Mouse (Mus musculus) urinary bladder, adult 2 months (tissue): ENCODE results near the gene Cbr2. TPM values are rescaled to one million over a fixed set of nuclear protein-coding genes. Genes with fewer than 3 reads are reported as not detected.

Experiments
- polyA plus RNA-seq: library from polyadenylated mRNA; depleted of rRNA; stranded (reverse); fragments of >200 nt; gene quantifications from 2 replicates; pipeline ENCODE4 v1.2.3, GENCODE M21; 2012; rRNA removed

Cbr2 gene
- polyA plus RNA-seq, 1 experiment, result 349 TPM

Other genes with a start within 250 kb of the Cbr2 start
- gene Mrpl12, start 247.5 kb downstream of the Cbr2 start, polyA plus RNA-seq, result 62.4 and 72.4 TPM in 2 replicates
- 98.9 and 115 TPM in 2 replicates for gene Slc25a10, start 240.3 kb downstream of the Cbr2 start, polyA plus RNA-seq
- 1.8 and 2.4 TPM in 2 replicates for gene Gcgr, start 201.4 kb downstream of the Cbr2 start, polyA plus RNA-seq
- gene Mcrip1, start 182.4 kb downstream of the Cbr2 start, polyA plus RNA-seq, result 112 and 117 TPM in 2 replicates
- not detected in 2 replicates for gene Ppp1r27, start 181.0 kb downstream of the Cbr2 start, polyA plus RNA-seq
- gene P4hb, start 158.9 kb downstream of the Cbr2 start, polyA plus RNA-seq, result 272 and 354 TPM in 2 replicates
- gene Arhgdia, start 150.5 kb downstream of the Cbr2 start, polyA plus RNA-seq, result 399 and 409 TPM in 2 replicates
- 56.2 and 57.6 TPM in 2 replicates for gene Alyref, start 133.7 kb downstream of the Cbr2 start, polyA plus RNA-seq
- 112 and 116 TPM in 2 replicates for gene Anapc11, start 133.7 kb downstream of the Cbr2 start, polyA plus RNA-seq
- 0.40 and 0.62 TPM in 2 replicates for gene Npb, start 123.6 kb downstream of the Cbr2 start, polyA plus RNA-seq
- 87.2 and 120 TPM in 2 replicates for gene Pcyt2, start 114.2 kb downstream of the Cbr2 start, polyA plus RNA-seq
- gene Sirt7, start 106.9 kb downstream of the Cbr2 start, polyA plus RNA-seq, result 78.6 and 107 TPM in 2 replicates
- 50.1 and 62.5 TPM in 2 replicates for gene Mafg, start 98.5 kb downstream of the Cbr2 start, polyA plus RNA-seq
- 15.5 and 18.5 TPM in 2 replicates for gene Pycr1, start 88.3 kb downstream of the Cbr2 start, polyA plus RNA-seq
- 0.07 and 0.21 TPM in 2 replicates for gene Myadml2, start 84.0 kb downstream of the Cbr2 start, polyA plus RNA-seq
- gene Notum, start 70.9 kb downstream of the Cbr2 start, polyA plus RNA-seq, result 13.0 and 16.6 TPM in 2 replicates
- 50.8 and 52.2 TPM in 2 replicates for gene Aspscr1, start 59.1 kb downstream of the Cbr2 start, polyA plus RNA-seq
- gene Cenpx, start 18.4 kb downstream of the Cbr2 start, polyA plus RNA-seq, result 62.3 and 76.0 TPM in 2 replicates
- 54.6 and 66.6 TPM in 2 replicates for gene Lrrc45, start 18.2 kb downstream of the Cbr2 start, polyA plus RNA-seq
- 14.6 and 17.4 TPM in 2 replicates for gene Rac3, start 10.6 kb downstream of the Cbr2 start, polyA plus RNA-seq
- 58.1 and 60.6 TPM in 2 replicates for gene Dcxr, start 4.8 kb downstream of the Cbr2 start, polyA plus RNA-seq
- 1.7 and 2.1 TPM in 2 replicates for gene Hmga1b, start 30.7 kb upstream of the Cbr2 start, polyA plus RNA-seq
- 25.7 and 27.4 TPM in 2 replicates for gene Rfng, start 52.1 kb upstream of the Cbr2 start, polyA plus RNA-seq
- gene Gps1, start 52.2 kb upstream of the Cbr2 start, polyA plus RNA-seq, result 119 and 149 TPM in 2 replicates
- 36.1 and 39.1 TPM in 2 replicates for gene Dus1l, start 64.3 kb upstream of the Cbr2 start, polyA plus RNA-seq
- 187 and 188 TPM in 2 replicates for gene Fasn, start 92.4 kb upstream of the Cbr2 start, polyA plus RNA-seq
- gene Ccdc57, start 200.8 kb upstream of the Cbr2 start, polyA plus RNA-seq, result 3.8 and 4.1 TPM in 2 replicates
- gene Slc16a3, start 216.4 kb upstream of the Cbr2 start, polyA plus RNA-seq, result 16.5 and 17.3 TPM in 2 replicates